In genomic region chr2:35265296-35265695, GRCm38 (mm10) we compare ENCODE assay signal across 9 mouse cellular contexts. TPM values are rescaled to one million over a fixed set of nuclear protein-coding genes. Genes with fewer than 3 reads are reported as not detected.
DNase-seq lines count a peak whose midpoint lies in the region; ATAC-seq lines count a peak whose summit lies in the region.
"Had no signal": no experiment of that assay in that cellular context is flagged by ENCODE, and none has a peak within 500 bp of the region (broad histone marks: within the 10 kb centered on the region; RNA-seq: fewer than 3 reads in every experiment).

No protein-coding gene starts in this region.

- no peak overlapping the region; the same call in 1 of the 2 replicates for H3K9ac ChIP-seq in forebrain, embryonic 12.5 days
- H3K9ac ChIP-seq in hindbrain, embryonic 12.5 days: no peak overlapping the region
- no peak overlapping the region for H3K9ac ChIP-seq in limb, embryonic 12.5 days (replicated peaks)
- no peak overlapping the region for H3K9ac ChIP-seq in neural tube, embryonic 11.5 days (ENCODE audit: low read length)

- no peaks in the 10 kb centered on the region for H3K36me3 ChIP-seq in forebrain, embryonic 12.5 days (replicated peaks)
- H3K36me3 ChIP-seq in hindbrain, embryonic 12.5 days: no peaks in the 10 kb centered on the region
- no peaks in the 10 kb centered on the region for H3K36me3 ChIP-seq in limb, embryonic 12.5 days
- H3K36me3 ChIP-seq in neural tube, embryonic 11.5 days (ENCODE audit: control insufficient read depth, insufficient read depth, low read length): no peaks in the 10 kb centered on the region

- no peaks in the 10 kb centered on the region for H3K9me3 ChIP-seq in forebrain, embryonic 12.5 days
- H3K9me3 ChIP-seq in hindbrain, embryonic 12.5 days (replicated peaks): no peaks in the 10 kb centered on the region
- H3K9me3 ChIP-seq in limb, embryonic 12.5 days: no peaks in the 10 kb centered on the region
- no peaks in the 10 kb centered on the region for H3K9me3 ChIP-seq in neural tube, embryonic 11.5 days (ENCODE audit: control insufficient read depth, low read length)
- H3K9me3 ChIP-seq: megakaryocyte, embryonic 14.5 days had no signal

- H3K4me1 ChIP-seq in forebrain, embryonic 12.5 days: peaks cover 2% of the 10 kb centered on the region
- H3K4me1 ChIP-seq in hindbrain, embryonic 12.5 days: peaks cover 13% of the 10 kb centered on the region
- peaks cover 34% of the 10 kb centered on the region for H3K4me1 ChIP-seq in limb, embryonic 12.5 days (replicated peaks)
- H3K4me1 ChIP-seq in neural tube, embryonic 11.5 days (ENCODE audit: control insufficient read depth, insufficient read depth, low read length): no peaks in the 10 kb centered on the region

- peak; percentile 82 for ATAC-seq in frontal cortex, adult (ENCODE audit: low TSS enrichment)
- peak; percentile 27; the same call in 1 of the 2 replicates for ATAC-seq in forebrain, embryonic 12.5 days (ENCODE audit: low FRiP score)
- ATAC-seq in hindbrain, embryonic 12.5 days (ENCODE audit: low FRiP score): peak; percentile 59
- peak; percentile 81 for ATAC-seq in limb, embryonic 12.5 days (ENCODE audit: insufficient number of reproducible peaks, insufficient read depth, low FRiP score, low TSS enrichment, low read depth)
- peak; percentile 53; the same call in 1 of the 2 replicates for ATAC-seq in neural tube, embryonic 11.5 days (ENCODE audit: insufficient read depth, low FRiP score, low TSS enrichment)

- no peak overlapping the region for H3K27ac ChIP-seq in forebrain, embryonic 12.5 days
- H3K27ac ChIP-seq in hindbrain, embryonic 12.5 days: no peak overlapping the region
- H3K27ac ChIP-seq in limb, embryonic 12.5 days: peak overlapping the region; percentile 60
- no peak overlapping the region for H3K27ac ChIP-seq in neural tube, embryonic 11.5 days (ENCODE audit: low read depth, low read length)

- no peak overlapping the region for H3K4me3 ChIP-seq in forebrain, embryonic 12.5 days (replicated peaks)
- no peak overlapping the region for H3K4me3 ChIP-seq in hindbrain, embryonic 12.5 days
- H3K4me3 ChIP-seq in limb, embryonic 12.5 days (replicated peaks): 0 out of 2 replicates have a peak overlapping the region, but pooled peaks have one; percentile 6
- H3K4me3 ChIP-seq in neural tube, embryonic 11.5 days (ENCODE audit: low read depth, low read length): no peak overlapping the region

- WGBS in forebrain, embryonic 12.5 days: 58% methylated on average over 8 of the region's 8 CpGs
- 55% methylated on average over 8 of the region's 8 CpGs for WGBS in hindbrain, embryonic 12.5 days
- WGBS in limb, embryonic 12.5 days: 12% methylated on average over 8 of the region's 8 CpGs
- 47% methylated on average over 8 of the region's 8 CpGs for WGBS in neural tube, embryonic 11.5 days

- no peak for DNase-seq in frontal cortex, postnatal 25 days (ENCODE audit: low spot score in 2 of 2)
- peak; percentile 72 for DNase-seq in MN1 (ENCODE audit: low spot score)
- peak; percentile 49 for DNase-seq in neural tube, embryonic 11.5 days (ENCODE audit: low spot score)
- no peak for DNase-seq in cerebellum, adult 11-12 months

- H3K4me2 ChIP-seq in forebrain, embryonic 12.5 days: no peak overlapping the region
- H3K4me2 ChIP-seq in hindbrain, embryonic 12.5 days (replicated peaks): no peak overlapping the region
- peak overlapping the region; percentile 39 for H3K4me2 ChIP-seq in limb, embryonic 12.5 days
- no peak overlapping the region for H3K4me2 ChIP-seq in neural tube, embryonic 11.5 days (ENCODE audit: low read depth)

- no peaks in the 10 kb centered on the region; the same call in 1 of the 2 replicates for H3K27me3 ChIP-seq in forebrain, embryonic 12.5 days
- no peaks in the 10 kb centered on the region for H3K27me3 ChIP-seq in hindbrain, embryonic 12.5 days
- H3K27me3 ChIP-seq in limb, embryonic 12.5 days: peaks cover 18% of the 10 kb centered on the region; the same call in 1 of the 2 replicates
- no peaks in the 10 kb centered on the region for H3K27me3 ChIP-seq in neural tube, embryonic 11.5 days (ENCODE audit: control insufficient read depth, insufficient read depth, low read length)
- H3K27me3 ChIP-seq: megakaryocyte, embryonic 14.5 days had no signal

RNA-seq across cellular contexts. Expression of gene Gsn, which starts 9.1 kb away (rescaled TPM):
- 27.2 and 32.7 TPM in 2 replicates for polyA plus RNA-seq in forebrain, embryonic 12.5 days (2016; fragmentation: Nextera tagmentation; extraction: Ambion mirVana)
- polyA plus RNA-seq in hindbrain, embryonic 12.5 days (2016; fragmentation: Nextera tagmentation; extraction: Ambion mirVana): 72.4 and 80.2 TPM in 2 replicates
- 45.2 and 52.5 TPM in 2 replicates for polyA plus RNA-seq in limb, embryonic 12.5 days (2016; fragmentation: Nextera tagmentation; extraction: Ambion mirVana)
- polyA plus RNA-seq in neural tube, embryonic 11.5 days (2014; fragmentation: Nextera tagmentation; extraction: Ambion mirVana): 30.6 and 36.0 TPM in 2 replicates

Comparison
In these comparisons a context has a peak if more than half of its experiments do, and no peak if none do; other contexts are left out.
1. ATAC-seq: peak in every context shown above with its lines; median percentile 82 in frontal cortex, adult; 81 in limb, embryonic 12.5 days; 59 in hindbrain, embryonic 12.5 days; 53 in neural tube, embryonic 11.5 days; 27 in forebrain, embryonic 12.5 days.
2. DNase-seq: peak in MN1 (single experiment) and neural tube, embryonic 11.5 days (single experiment); none in frontal cortex, postnatal 25 days (0 of 2) and cerebellum, adult 11-12 months (single experiment).